Mouse (Mus musculus): ENCODE results near the gene Sgms2.

- TF ChIP-seq USF1 (IDR thresholded peaks at IDR 0.05; ENCODE audit: low read depth, low read length) (no peak), ZMIZ1 (IDR thresholded peaks at IDR 0.05; ENCODE audit: low read depth, low read length) (no peak), MEF2A (IDR thresholded peaks at IDR 0.05; ENCODE audit: extremely low read depth, insufficient replicate concordance, low read depth, low read length, poor library complexity, severe bottlenecking) (no peak), POLR2AphosphoS2 (IDR thresholded peaks at IDR 0.05; ENCODE audit: low read length) (no peak), MAX (IDR thresholded peaks at IDR 0.05; ENCODE audit: low read length) (no peak), JUND (IDR thresholded peaks at IDR 0.05; ENCODE audit: low read depth, low read length) (no peak), HCFC1 (IDR thresholded peaks at IDR 0.05; ENCODE audit: low read depth, low read length) (no peak), USF2 (IDR thresholded peaks at IDR 0.05; ENCODE audit: borderline replicate concordance in 1 of 2, insufficient read depth in 1 of 2, low read depth in 1 of 2, low read length in 2 of 2) (no peak), TCF12 (IDR thresholded peaks at IDR 0.05; ENCODE audit: low read depth, low read length) (no peak)
These were observed 180.6 kb downstream of the Sgms2 start for GRCm38 (mm10) chr3:131310572-131310971.
